Mouse (Mus musculus): ENCODE results near the gene Nckap5l. TPM values are rescaled to one million over a fixed set of nuclear protein-coding genes. Genes with fewer than 3 reads are reported as not detected.
"Not testable (repeated sequence)": the region's sequence is repeated elsewhere in the genome, so short reads cannot be mapped to it uniquely, and the experiment has no call there.

Nckap5l gene
- total RNA-seq, 1 experiment, result 6.3 TPM

DNA sequence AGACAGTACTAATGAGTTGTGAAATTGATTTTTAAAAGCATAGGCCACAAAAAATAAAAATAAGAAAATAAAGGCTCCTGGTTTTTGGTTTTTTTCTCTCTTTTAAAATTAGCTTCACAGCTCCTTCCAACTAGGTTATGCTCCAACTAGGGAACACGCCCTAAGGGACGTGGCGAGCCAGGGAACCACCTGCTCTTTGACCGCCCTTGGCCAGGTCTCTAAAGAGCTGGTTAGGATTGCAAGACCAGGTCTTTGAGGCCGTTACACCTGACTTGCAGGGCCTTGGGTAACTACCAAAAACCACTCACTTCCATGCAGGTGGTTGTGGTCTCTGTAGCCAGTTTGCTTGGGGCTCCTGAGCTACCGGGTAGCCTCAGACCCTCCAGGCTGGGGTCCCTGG, 65.6 kb downstream of the Nckap5l start:
- in situ Hi-C loops (cut with MboI; ENCODE audit: low sequenced_read_pairs in 2 of 2, unreplicated experiment in 2 of 2), result no loop called here
- Histone ChIP-seq H3K4me3 (ENCODE audit: insufficient read depth in 1 of 2, low read depth in 1 of 2, low read length in 2 of 2, poor library complexity in 1 of 2, severe bottlenecking in 1 of 2) (peak overlapping the region; percentile 40 to 81), H3K4me1 (ENCODE audit: control insufficient read depth in 2 of 2, insufficient read depth in 2 of 2, low read length in 2 of 2, poor library complexity in 1 of 2) (peaks cover 7 to 15% of the 10 kb centered on the region in 2 experiments; a peak in 3 of 4 replicates), H3K9ac (ENCODE audit: insufficient read depth, low read depth, low read length, poor library complexity, severe bottlenecking) (peak overlapping the region; percentile 33; the same call in 1 of the 2 replicates), H3K27ac (ENCODE audit: insufficient read depth, low read depth, low read length, poor library complexity, severe bottlenecking) (0 out of 2 replicates have a peak overlapping the region, but pooled peaks have one; percentile 20), H3K36me3 (ENCODE audit: control insufficient read depth, insufficient read depth, low read length, poor library complexity, severe bottlenecking) (no peaks in the 10 kb centered on the region), H3K9me3 (ENCODE audit: control insufficient read depth, insufficient read depth, low read depth, low read length) (no peaks in the 10 kb centered on the region)
- TF ChIP-seq ZNF384 (IDR thresholded peaks at IDR 0.05; ENCODE audit: low read depth, low read length), result no peak
- no peak for TF ChIP-seq HCFC1 (IDR thresholded peaks at IDR 0.05; ENCODE audit: borderline replicate concordance, insufficient read depth, low read length)
- TF ChIP-seq CHD2 (IDR thresholded peaks at IDR 0.05; ENCODE audit: low read depth, low read length), result no peak
- TF ChIP-seq ZC3H11A (IDR thresholded peaks at IDR 0.05; ENCODE audit: borderline replicate concordance, low read depth, low read length), result no peak
- no peak for TF ChIP-seq MAFK (IDR thresholded peaks at IDR 0.05; ENCODE audit: insufficient read depth, low read depth, low read length)
- DNase-seq (ENCODE audit: low read depth, low spot score), result no peak

DNA sequence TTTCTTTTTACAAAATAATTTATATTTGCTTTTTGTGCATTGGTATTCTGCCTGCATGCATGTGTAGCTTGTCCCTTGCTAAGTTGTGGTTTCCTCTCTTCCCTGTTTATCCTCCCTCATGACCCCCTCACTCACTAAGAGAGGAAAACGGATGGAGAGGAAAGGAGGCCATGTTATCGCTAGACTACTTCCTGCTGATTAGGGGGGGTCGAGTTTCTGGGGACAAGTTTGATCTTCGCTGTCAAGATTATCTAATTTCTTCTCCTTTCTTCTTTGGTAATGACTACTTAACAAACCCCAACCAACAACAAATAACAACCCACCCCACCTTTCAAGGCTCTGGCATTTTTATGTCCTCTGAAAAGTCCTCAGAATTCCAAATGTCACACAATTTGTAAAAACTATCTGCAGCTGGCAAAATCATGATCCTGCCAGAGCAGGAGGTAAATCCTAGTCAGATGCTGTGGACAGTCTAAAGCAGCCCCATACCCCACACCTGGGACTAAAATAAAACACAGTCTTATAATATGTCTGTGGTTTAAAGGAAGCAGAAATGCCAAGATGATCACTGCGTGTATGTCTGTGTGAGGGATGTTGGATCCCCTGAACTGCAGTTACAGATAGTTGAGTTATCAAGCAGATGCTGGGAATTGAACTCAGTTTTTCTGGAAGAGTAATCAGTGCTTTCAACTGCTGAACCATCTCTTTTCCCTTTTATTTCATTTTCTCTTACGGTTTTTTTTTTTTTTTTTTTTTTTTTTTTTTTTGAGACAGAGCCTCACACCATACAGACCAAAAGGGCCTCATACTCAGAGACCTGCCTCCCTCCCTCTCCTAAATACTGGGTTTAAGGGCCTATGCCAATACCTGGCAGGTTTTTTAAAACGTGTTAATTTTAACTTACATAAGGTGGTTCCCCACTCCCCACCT, 66.8 kb downstream of the Nckap5l start:
- H3K4me3 ChIP-seq (ENCODE audit: insufficient read depth in 1 of 2, low read depth in 1 of 2, low read length in 2 of 2, poor library complexity in 1 of 2, severe bottlenecking in 1 of 2), result no peak overlapping the region
- no peak overlapping the region for H3K9ac ChIP-seq (ENCODE audit: insufficient read depth, low read depth, low read length, poor library complexity, severe bottlenecking)
- H3K4me1 ChIP-seq (ENCODE audit: control insufficient read depth in 2 of 2, insufficient read depth in 2 of 2, low read length in 2 of 2, poor library complexity in 1 of 2), result peaks cover 7 to 13% of the 10 kb centered on the region in 2 experiments; a peak in 3 of 4 replicates
- TF ChIP-seq ZNF384 (IDR thresholded peaks at IDR 0.05; ENCODE audit: low read depth, low read length) (0 out of 2 replicates have a peak, but pooled peaks have one; percentile 37), ZC3H11A (IDR thresholded peaks at IDR 0.05; ENCODE audit: borderline replicate concordance, low read depth, low read length) (no peak)
- no peaks in the 10 kb centered on the region for H3K9me3 ChIP-seq (ENCODE audit: control insufficient read depth, insufficient read depth, low read depth, low read length)
- in situ Hi-C loops (cut with MboI; ENCODE audit: low sequenced_read_pairs in 2 of 2, unreplicated experiment in 2 of 2), result no loop called here
- no peak for DNase-seq (ENCODE audit: low read depth, low spot score)
- no peak overlapping the region for H3K27ac ChIP-seq (ENCODE audit: insufficient read depth, low read depth, low read length, poor library complexity, severe bottlenecking)
- no peaks in the 10 kb centered on the region for H3K36me3 ChIP-seq (ENCODE audit: control insufficient read depth, insufficient read depth, low read length, poor library complexity, severe bottlenecking)

DNA sequence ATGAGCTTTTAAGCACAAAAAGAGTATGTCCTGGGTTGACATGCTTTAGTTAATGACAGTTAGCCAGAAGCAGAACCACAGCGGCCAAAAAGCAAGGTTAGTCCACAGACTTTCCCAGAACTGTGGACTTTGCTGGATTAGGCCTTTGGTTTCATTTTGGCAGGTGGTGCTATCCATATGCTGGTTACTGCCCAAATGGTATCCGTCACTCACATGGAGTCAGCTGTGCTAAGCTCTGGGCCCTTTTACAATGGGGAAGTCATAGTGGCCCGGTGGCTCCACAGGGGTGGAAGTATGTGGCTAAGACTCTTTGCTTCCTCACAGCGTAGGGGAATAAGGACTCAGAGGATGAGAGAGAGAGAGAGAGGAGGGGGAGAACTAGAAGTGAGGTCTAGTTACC, 69.6 kb downstream of the Nckap5l start:
- H3K27ac ChIP-seq (ENCODE audit: insufficient read depth, low read depth, low read length, poor library complexity, severe bottlenecking), result no peak overlapping the region
- H3K36me3 ChIP-seq (ENCODE audit: control insufficient read depth, insufficient read depth, low read length, poor library complexity, severe bottlenecking), result no peaks in the 10 kb centered on the region
- H3K4me1 ChIP-seq (ENCODE audit: control insufficient read depth in 2 of 2, insufficient read depth in 2 of 2, low read length in 2 of 2, poor library complexity in 1 of 2), result peaks cover 0 to 5% of the 10 kb centered on the region in 2 experiments; a peak in 1 of 4 replicates
- H3K9me3 ChIP-seq (ENCODE audit: control insufficient read depth, insufficient read depth, low read depth, low read length), result no peaks in the 10 kb centered on the region
- no peak for DNase-seq (ENCODE audit: low read depth, low spot score)
- H3K9ac ChIP-seq (ENCODE audit: insufficient read depth, low read depth, low read length, poor library complexity, severe bottlenecking), result no peak overlapping the region
- in situ Hi-C loops (cut with MboI; ENCODE audit: low sequenced_read_pairs in 2 of 2, unreplicated experiment in 2 of 2), result no loop called here
- no peak overlapping the region for H3K4me3 ChIP-seq (ENCODE audit: insufficient read depth in 1 of 2, low read depth in 1 of 2, low read length in 2 of 2, poor library complexity in 1 of 2, severe bottlenecking in 1 of 2)
- TF ChIP-seq MAFK (IDR thresholded peaks at IDR 0.05; ENCODE audit: insufficient read depth, low read depth, low read length), result no peak
- no peak for TF ChIP-seq ZC3H11A (IDR thresholded peaks at IDR 0.05; ENCODE audit: borderline replicate concordance, low read depth, low read length)
- no peak for TF ChIP-seq ZNF384 (IDR thresholded peaks at IDR 0.05; ENCODE audit: low read depth, low read length)
- no peak for TF ChIP-seq HCFC1 (IDR thresholded peaks at IDR 0.05; ENCODE audit: borderline replicate concordance, insufficient read depth, low read length)
- TF ChIP-seq CHD2 (IDR thresholded peaks at IDR 0.05; ENCODE audit: low read depth, low read length), result no peak

DNA sequence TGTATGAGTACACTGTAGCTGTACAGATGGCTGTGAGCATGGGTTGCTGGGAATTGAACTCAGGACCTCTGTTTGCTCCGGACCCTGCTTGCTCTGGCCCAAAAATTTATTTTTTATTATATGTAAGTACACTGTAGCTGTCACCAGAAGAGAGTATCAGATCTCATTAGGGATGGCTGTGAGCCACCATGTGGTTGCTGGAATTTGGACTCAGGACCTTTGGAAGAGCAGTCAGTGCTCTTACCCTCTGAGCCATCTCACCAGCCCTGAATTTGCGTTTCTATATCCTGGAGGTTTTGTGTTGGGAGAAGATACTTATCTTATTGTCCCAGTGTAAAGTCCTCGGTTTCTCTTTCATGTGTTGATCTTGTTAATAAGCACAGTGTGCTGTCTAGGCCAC, 70.8 kb downstream of the Nckap5l start:
- Histone ChIP-seq H3K4me1 (ENCODE audit: control insufficient read depth in 2 of 2, insufficient read depth in 2 of 2, low read length in 2 of 2, poor library complexity in 1 of 2) (peaks cover 0 to 3% of the 10 kb centered on the region in 2 experiments; a peak in 1 of 4 replicates), H3K27ac (ENCODE audit: insufficient read depth, low read depth, low read length, poor library complexity, severe bottlenecking) (no peak overlapping the region), H3K9ac (ENCODE audit: insufficient read depth, low read depth, low read length, poor library complexity, severe bottlenecking) (no peak overlapping the region), H3K9me3 (ENCODE audit: control insufficient read depth, insufficient read depth, low read depth, low read length) (no peaks in the 10 kb centered on the region), H3K4me3 (ENCODE audit: insufficient read depth in 1 of 2, low read depth in 1 of 2, low read length in 2 of 2, poor library complexity in 1 of 2, severe bottlenecking in 1 of 2) (no peak overlapping the region), H3K36me3 (ENCODE audit: control insufficient read depth, insufficient read depth, low read length, poor library complexity, severe bottlenecking) (no peaks in the 10 kb centered on the region)
- in situ Hi-C loops (cut with MboI; ENCODE audit: low sequenced_read_pairs in 2 of 2, unreplicated experiment in 2 of 2), result no loop called here
- no peak for TF ChIP-seq ZNF384 (IDR thresholded peaks at IDR 0.05; ENCODE audit: low read depth, low read length)
- TF ChIP-seq MAFK (IDR thresholded peaks at IDR 0.05; ENCODE audit: insufficient read depth, low read depth, low read length), result no peak
- no peak for TF ChIP-seq ZC3H11A (IDR thresholded peaks at IDR 0.05; ENCODE audit: borderline replicate concordance, low read depth, low read length)
- no peak for TF ChIP-seq HCFC1 (IDR thresholded peaks at IDR 0.05; ENCODE audit: borderline replicate concordance, insufficient read depth, low read length)
- no peak for TF ChIP-seq CHD2 (IDR thresholded peaks at IDR 0.05; ENCODE audit: low read depth, low read length)
- DNase-seq (ENCODE audit: low read depth, low spot score), result no peak

DNA sequence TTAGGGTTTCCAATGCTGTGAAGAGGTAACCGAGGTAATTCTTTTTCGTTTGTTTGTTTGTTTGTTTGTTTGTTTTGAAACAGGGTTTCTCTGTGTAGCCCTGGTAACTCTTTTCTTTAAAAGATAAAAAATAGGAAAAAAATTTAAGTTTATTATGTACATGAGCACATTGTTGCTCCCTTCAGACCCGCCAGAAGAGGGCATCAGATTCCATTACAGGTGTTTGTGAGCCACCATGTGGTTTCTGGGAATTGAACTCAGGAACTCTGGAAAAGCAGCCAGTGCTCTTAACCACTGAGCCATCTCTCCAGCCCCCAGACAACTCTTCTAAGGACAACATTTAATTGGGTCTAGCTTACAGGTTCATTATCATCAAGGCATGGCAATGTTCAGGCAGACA, 71.4 kb downstream of the Nckap5l start:
- H3K9me3 ChIP-seq (ENCODE audit: control insufficient read depth, insufficient read depth, low read depth, low read length); H3K27ac ChIP-seq (ENCODE audit: insufficient read depth, low read depth, low read length, poor library complexity, severe bottlenecking); H3K9ac ChIP-seq (ENCODE audit: insufficient read depth, low read depth, low read length, poor library complexity, severe bottlenecking); H3K4me3 ChIP-seq (ENCODE audit: insufficient read depth in 1 of 2, low read depth in 1 of 2, low read length in 2 of 2, poor library complexity in 1 of 2, severe bottlenecking in 1 of 2); H3K4me1 ChIP-seq (ENCODE audit: control insufficient read depth in 2 of 2, insufficient read depth in 2 of 2, low read length in 2 of 2, poor library complexity in 1 of 2); DNase-seq (ENCODE audit: low read depth, low spot score); H3K36me3 ChIP-seq (ENCODE audit: control insufficient read depth, insufficient read depth, low read length, poor library complexity, severe bottlenecking); in situ Hi-C loops (cut with MboI; ENCODE audit: low sequenced_read_pairs in 2 of 2, unreplicated experiment in 2 of 2): not testable (repeated sequence)

All from ES-E14 (cell line).